11 mouse cellular contexts compared by ENCODE assay signal in genomic region chr6:4561156-4561555, GRCm38 (mm10). TPM values are rescaled to one million over a fixed set of nuclear protein-coding genes. Genes with fewer than 3 reads are reported as not detected.
DNase-seq lines count a peak whose midpoint lies in the region; ATAC-seq and TF ChIP-seq lines count a peak whose summit lies in the region.
"Had no signal": no experiment of that assay in that cellular context is flagged by ENCODE, and none has a peak within 500 bp of the region (broad histone marks: within the 10 kb centered on the region; RNA-seq: fewer than 3 reads in every experiment).

No protein-coding gene starts in this region.

- no peaks in the 10 kb centered on the region for H3K36me3 ChIP-seq in forebrain, embryonic 10.5 days (replicated peaks)
- no peaks in the 10 kb centered on the region for H3K36me3 ChIP-seq in forebrain, embryonic 12.5 days (replicated peaks)
- H3K36me3 ChIP-seq in intestine, embryonic 14.5 days (ENCODE audit: control insufficient read depth, insufficient read depth, low read length): no peaks in the 10 kb centered on the region
- no peaks in the 10 kb centered on the region for H3K36me3 ChIP-seq in intestine, postnatal 0 days (ENCODE audit: control insufficient read depth, insufficient read depth)
- no peaks in the 10 kb centered on the region for H3K36me3 ChIP-seq in limb, embryonic 15.5 days
- H3K36me3 ChIP-seq: liver, embryonic 12.5 days had no signal

- no peak for DNase-seq in forebrain, embryonic 10.5 days (ENCODE audit: extremely low spot score, low spot score)
- DNase-seq in intestine, embryonic 14.5 days (ENCODE audit: low spot score): peak; percentile 73
- peak; percentile 61 for DNase-seq in embryo, embryonic 9.5 days (ENCODE audit: extremely low spot score)
- DNase-seq in cerebellum, adult 11-12 months: no peak
- no peak for DNase-seq in layer of hippocampus, adult 9-11 months
- DNase-seq: adrenal gland, adult 2 months had no signal

- H3K4me1 ChIP-seq in forebrain, embryonic 10.5 days: peaks cover 36% of the 10 kb centered on the region
- H3K4me1 ChIP-seq in forebrain, embryonic 12.5 days: peaks cover 16% of the 10 kb centered on the region
- peaks cover 24% of the 10 kb centered on the region for H3K4me1 ChIP-seq in intestine, embryonic 14.5 days (replicated peaks; ENCODE audit: control insufficient read depth, insufficient read depth, low read length)
- H3K4me1 ChIP-seq in intestine, postnatal 0 days (replicated peaks; ENCODE audit: control insufficient read depth, insufficient read depth, low read length): no peaks in the 10 kb centered on the region
- H3K4me1 ChIP-seq in limb, embryonic 15.5 days: peaks cover 17% of the 10 kb centered on the region
- H3K4me1 ChIP-seq: liver, embryonic 12.5 days had no signal

- 24% methylated on average over 11 of the region's 11 CpGs for WGBS in forebrain, embryonic 10.5 days
- WGBS in forebrain, embryonic 12.5 days: 21% methylated on average over 11 of the region's 11 CpGs
- WGBS in intestine, embryonic 14.5 days: 15% methylated on average over 11 of the region's 11 CpGs
- WGBS in intestine, postnatal 0 days: 31% methylated on average over 11 of the region's 11 CpGs
- WGBS in limb, embryonic 15.5 days: 17% methylated on average over 11 of the region's 11 CpGs

- H3K4me3 ChIP-seq in forebrain, embryonic 10.5 days: no peak overlapping the region
- no peak overlapping the region for H3K4me3 ChIP-seq in forebrain, embryonic 12.5 days (replicated peaks)
- H3K4me3 ChIP-seq in intestine, embryonic 14.5 days (ENCODE audit: low read depth, low read length): no peak overlapping the region
- no peak overlapping the region for H3K4me3 ChIP-seq in intestine, postnatal 0 days (ENCODE audit: low read depth, low read length)
- no peak overlapping the region for H3K4me3 ChIP-seq in limb, embryonic 15.5 days
- H3K4me3 ChIP-seq: erythroblast, embryonic 14.5 days; liver, embryonic 12.5 days had no signal

- no peak; the same call in 1 of the 2 replicates for ATAC-seq in forebrain, embryonic 12.5 days (ENCODE audit: low FRiP score)
- ATAC-seq in intestine, embryonic 14.5 days (replicated peaks; ENCODE audit: low FRiP score, low TSS enrichment, low read depth): peak; percentile 64; the same call in 1 of the 2 replicates
- ATAC-seq in intestine, postnatal 0 days: no peak
- ATAC-seq in limb, embryonic 15.5 days (ENCODE audit: insufficient number of reproducible peaks, low FRiP score, low TSS enrichment, low read depth): peak; percentile 55; the same call in 1 of the 2 replicates
- ATAC-seq: liver, embryonic 12.5 days had no signal

- no peaks in the 10 kb centered on the region for H3K27me3 ChIP-seq in forebrain, embryonic 10.5 days (ENCODE audit: poor library complexity, severe bottlenecking)
- H3K27me3 ChIP-seq in forebrain, embryonic 12.5 days: no peaks in the 10 kb centered on the region
- no peaks in the 10 kb centered on the region for H3K27me3 ChIP-seq in intestine, embryonic 14.5 days (replicated peaks; ENCODE audit: control insufficient read depth, insufficient read depth, low read length)
- no peaks in the 10 kb centered on the region for H3K27me3 ChIP-seq in intestine, postnatal 0 days (replicated peaks; ENCODE audit: control insufficient read depth, insufficient read depth, low read length)
- H3K27me3 ChIP-seq in limb, embryonic 15.5 days: no peaks in the 10 kb centered on the region
- H3K27me3 ChIP-seq: liver, embryonic 12.5 days had no signal

- no peak for TF ChIP-seq CTCF in intestine, postnatal 0 days (IDR thresholded peaks at IDR 0.05; ENCODE audit: low read depth)

- no peak overlapping the region for H3K9ac ChIP-seq in forebrain, embryonic 12.5 days
- H3K9ac ChIP-seq in intestine, embryonic 14.5 days (ENCODE audit: low read length): no peak overlapping the region
- no peak overlapping the region for H3K9ac ChIP-seq in intestine, postnatal 0 days (ENCODE audit: low read depth, low read length)
- H3K9ac ChIP-seq in limb, embryonic 15.5 days: no peak overlapping the region
- H3K9ac ChIP-seq: liver, embryonic 12.5 days had no signal

- no peak overlapping the region for H3K4me2 ChIP-seq in forebrain, embryonic 12.5 days
- peak overlapping the region; percentile 7; the same call in 1 of the 2 replicates for H3K4me2 ChIP-seq in intestine, embryonic 14.5 days (ENCODE audit: low read length)
- H3K4me2 ChIP-seq in intestine, postnatal 0 days (replicated peaks; ENCODE audit: low read depth): no peak overlapping the region
- no peak overlapping the region for H3K4me2 ChIP-seq in limb, embryonic 15.5 days
- H3K4me2 ChIP-seq: liver, embryonic 12.5 days had no signal

- no peaks in the 10 kb centered on the region for H3K9me3 ChIP-seq in forebrain, embryonic 10.5 days
- H3K9me3 ChIP-seq in forebrain, embryonic 12.5 days: no peaks in the 10 kb centered on the region
- H3K9me3 ChIP-seq in intestine, embryonic 14.5 days (ENCODE audit: control insufficient read depth, low read length): peaks cover 5% of the 10 kb centered on the region; the same call in 1 of the 2 replicates
- H3K9me3 ChIP-seq in intestine, postnatal 0 days (ENCODE audit: control insufficient read depth): no peaks in the 10 kb centered on the region
- no peaks in the 10 kb centered on the region for H3K9me3 ChIP-seq in limb, embryonic 15.5 days
- H3K9me3 ChIP-seq: liver, embryonic 12.5 days had no signal

- H3K27ac ChIP-seq in forebrain, embryonic 10.5 days: peak overlapping the region; percentile 72
- no peak overlapping the region for H3K27ac ChIP-seq in forebrain, embryonic 12.5 days
- peak overlapping the region; percentile 63 for H3K27ac ChIP-seq in intestine, embryonic 14.5 days (ENCODE audit: low read depth)
- no peak overlapping the region for H3K27ac ChIP-seq in intestine, postnatal 0 days (ENCODE audit: low read depth, low read length)
- H3K27ac ChIP-seq in limb, embryonic 15.5 days: peak overlapping the region; percentile 54; the same call in 1 of the 2 replicates
- H3K27ac ChIP-seq: liver, embryonic 12.5 days had no signal

RNA-seq across cellular contexts. Expression of gene Casd1, which starts 39.5 kb away (rescaled TPM):
- polyA plus RNA-seq in forebrain, embryonic 10.5 days (2016; fragmentation: Nextera tagmentation; extraction: Ambion mirVana): 34.5 and 34.7 TPM in 2 replicates
- 35.3 and 36.7 TPM in 2 replicates for polyA plus RNA-seq in forebrain, embryonic 12.5 days (2016; fragmentation: Nextera tagmentation; extraction: Ambion mirVana)
- 31.4 and 34.1 TPM in 2 replicates for polyA plus RNA-seq in intestine, embryonic 14.5 days (2014; fragmentation: Nextera tagmentation; extraction: Ambion mirVana)
- 12.0 and 12.1 TPM in 2 replicates for polyA plus RNA-seq in intestine, postnatal 0 days (2015; fragmentation: Nextera tagmentation; extraction: Ambion mirVana)
- polyA plus RNA-seq in limb, embryonic 15.5 days (2015; fragmentation: Nextera tagmentation; extraction: Ambion mirVana): 26.3 and 27.8 TPM in 2 replicates

RNA-seq across cellular contexts. Expression of gene Col1a2, which starts 56.5 kb away (rescaled TPM):
- polyA plus RNA-seq in forebrain, embryonic 10.5 days (2016; fragmentation: Nextera tagmentation; extraction: Ambion mirVana): 93.9 and 97.1 TPM in 2 replicates
- 146 and 193 TPM in 2 replicates for polyA plus RNA-seq in forebrain, embryonic 12.5 days (2016; fragmentation: Nextera tagmentation; extraction: Ambion mirVana)
- polyA plus RNA-seq in intestine, embryonic 14.5 days (2014; fragmentation: Nextera tagmentation; extraction: Ambion mirVana): 458 and 463 TPM in 2 replicates
- 193 and 200 TPM in 2 replicates for polyA plus RNA-seq in intestine, postnatal 0 days (2015; fragmentation: Nextera tagmentation; extraction: Ambion mirVana)
- 2,665 and 3,005 TPM in 2 replicates for polyA plus RNA-seq in limb, embryonic 15.5 days (2015; fragmentation: Nextera tagmentation; extraction: Ambion mirVana)

Comparison
In these comparisons a context has a peak if more than half of its experiments do, and no peak if none do; other contexts are left out.
1. H3K27ac ChIP-seq: peak in forebrain, embryonic 10.5 days (single experiment), intestine, embryonic 14.5 days (single experiment) and limb, embryonic 15.5 days (single experiment); none in forebrain, embryonic 12.5 days (single experiment) and intestine, postnatal 0 days (single experiment).
2. ATAC-seq: peak in intestine, embryonic 14.5 days (single experiment) and limb, embryonic 15.5 days (single experiment); none in forebrain, embryonic 12.5 days (single experiment) and intestine, postnatal 0 days (single experiment).
3. DNase-seq: peak in intestine, embryonic 14.5 days (single experiment) and embryo, embryonic 9.5 days (single experiment); none in forebrain, embryonic 10.5 days (single experiment), cerebellum, adult 11-12 months (single experiment) and layer of hippocampus, adult 9-11 months (single experiment).